Mouse (Mus musculus): Measurements from ENCODE around the gene Chst4.

DNA sequence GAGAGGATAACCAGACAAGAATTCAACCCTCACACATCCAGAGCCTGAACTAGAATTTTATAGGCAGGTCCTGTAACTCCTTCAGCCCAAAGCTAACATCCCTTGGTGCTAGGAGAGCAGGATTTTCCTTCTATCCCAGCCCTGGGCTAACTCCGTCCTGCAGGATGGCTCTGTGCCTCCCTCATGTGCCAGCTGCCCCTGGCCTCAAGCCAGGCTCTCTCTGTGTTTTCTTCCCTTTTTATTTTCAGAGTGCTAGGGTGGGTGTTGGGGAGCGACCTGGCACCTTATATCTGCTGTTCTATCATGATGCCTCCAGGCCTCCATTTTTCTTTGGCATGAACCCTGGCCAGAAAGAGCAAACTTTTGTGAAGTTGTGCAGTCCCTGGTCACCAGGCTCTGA lies 3.4 kb downstream of the Chst4 start:
- TF ChIP-seq POLR2A (IDR thresholded peaks at IDR 0.05; ENCODE audit: low read depth, low read length) (no peak), CTCF (IDR thresholded peaks at IDR 0.05; ENCODE audit: extremely low read depth, insufficient read depth, insufficient read length, insufficient replicate concordance) (no peak)
